Mouse (Mus musculus) spleen, postnatal 36 days (tissue): ENCODE measurements around the gene Matn1.

Source experiments
- DNase-seq, 2 experiments: peaks; one replicate each; pipeline ENCODE4 v3.0.0; 2022; ENCODE audit warnings: low spot score in 2 of 2, mixed read lengths in 1 of 2

The Matn1 gene

DNA sequence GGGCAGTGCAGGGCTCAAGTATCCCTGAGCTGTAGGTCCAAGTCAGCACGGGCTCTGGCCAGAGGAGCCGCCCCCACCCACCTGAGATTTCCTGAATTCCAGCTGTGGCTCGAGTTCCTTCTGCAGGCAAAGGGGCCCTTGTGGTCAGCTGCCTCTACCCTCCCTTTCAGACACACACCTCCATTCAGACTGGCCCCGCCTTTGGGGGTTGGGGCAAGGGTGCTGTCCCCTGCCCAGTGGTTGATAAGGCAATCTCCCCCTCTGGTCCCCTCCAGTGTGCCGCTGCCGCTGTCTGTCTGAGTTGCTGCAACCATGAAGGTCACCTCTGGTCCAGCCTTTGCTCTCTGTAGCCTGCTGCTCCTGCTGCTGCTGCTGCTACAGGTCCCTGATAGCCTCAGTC is at the start of gene Matn1:
Matn1 (plus strand) TSS at position 274 of the 400 bp plus-strand sequence.
- no peak for DNase-seq

DNA sequence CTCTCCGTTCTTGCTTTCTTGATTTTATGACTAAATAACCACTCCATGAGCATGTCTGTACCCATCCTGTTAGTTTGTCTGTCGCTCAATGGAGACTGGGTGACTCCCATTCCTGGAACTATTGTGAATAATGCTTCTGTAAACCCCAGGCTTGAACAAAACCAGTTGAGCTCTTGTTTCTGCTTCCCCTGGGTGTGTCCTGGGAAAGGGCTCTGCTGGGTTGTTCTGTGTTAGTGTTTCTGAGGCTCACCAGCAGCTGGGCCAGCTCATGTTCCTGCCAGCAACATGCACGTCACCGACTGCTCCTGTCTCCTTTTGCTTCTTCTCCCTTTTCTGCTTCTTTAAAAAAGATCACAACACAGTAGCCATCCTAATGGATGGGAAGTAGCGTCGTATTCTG is 48.5 kb upstream of the Matn1 start:
- DNase-seq: no peak

DNA sequence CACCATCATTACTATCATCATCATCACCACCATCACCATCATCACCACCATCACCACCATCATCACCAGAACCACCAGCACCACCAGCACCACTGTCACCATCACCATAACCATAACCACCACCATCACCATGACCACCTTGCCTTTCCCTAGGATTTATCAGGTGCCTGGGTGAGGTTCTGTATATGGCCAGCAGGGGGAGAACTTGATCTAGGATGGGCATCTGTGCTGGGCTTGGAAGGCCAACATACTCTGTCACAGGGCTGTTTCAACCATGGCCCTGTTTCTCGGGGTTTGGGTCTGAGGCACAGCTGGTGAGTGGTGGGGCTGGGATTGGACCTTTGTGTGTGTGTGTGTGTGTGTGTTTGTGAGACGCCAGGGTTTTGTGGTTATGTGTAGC is 47.8 kb upstream of the Matn1 start:
- DNase-seq: peak; percentile 59 to 71

DNA sequence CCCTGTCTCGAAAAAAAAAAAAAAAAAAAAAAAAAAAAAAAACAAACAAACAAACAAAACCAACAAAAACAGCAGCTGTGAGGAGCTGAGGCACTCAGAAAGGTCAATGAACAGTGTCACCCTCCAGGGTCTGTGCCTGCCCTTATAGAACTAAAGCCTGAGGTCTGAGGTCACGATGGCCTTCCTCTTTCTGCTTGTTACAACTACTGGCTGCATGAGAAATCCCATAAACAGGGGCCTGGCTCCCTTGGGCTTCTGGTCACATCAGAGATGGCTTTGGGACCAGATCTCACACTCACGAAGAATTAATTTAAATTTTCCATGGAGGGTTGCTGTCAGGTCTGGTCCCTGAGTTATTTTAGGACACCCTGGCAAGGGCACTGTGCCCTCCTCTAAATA is 44.8 kb upstream of the Matn1 start:
- DNase-seq: peak in 1 of 2 experiments; percentile 44

DNA sequence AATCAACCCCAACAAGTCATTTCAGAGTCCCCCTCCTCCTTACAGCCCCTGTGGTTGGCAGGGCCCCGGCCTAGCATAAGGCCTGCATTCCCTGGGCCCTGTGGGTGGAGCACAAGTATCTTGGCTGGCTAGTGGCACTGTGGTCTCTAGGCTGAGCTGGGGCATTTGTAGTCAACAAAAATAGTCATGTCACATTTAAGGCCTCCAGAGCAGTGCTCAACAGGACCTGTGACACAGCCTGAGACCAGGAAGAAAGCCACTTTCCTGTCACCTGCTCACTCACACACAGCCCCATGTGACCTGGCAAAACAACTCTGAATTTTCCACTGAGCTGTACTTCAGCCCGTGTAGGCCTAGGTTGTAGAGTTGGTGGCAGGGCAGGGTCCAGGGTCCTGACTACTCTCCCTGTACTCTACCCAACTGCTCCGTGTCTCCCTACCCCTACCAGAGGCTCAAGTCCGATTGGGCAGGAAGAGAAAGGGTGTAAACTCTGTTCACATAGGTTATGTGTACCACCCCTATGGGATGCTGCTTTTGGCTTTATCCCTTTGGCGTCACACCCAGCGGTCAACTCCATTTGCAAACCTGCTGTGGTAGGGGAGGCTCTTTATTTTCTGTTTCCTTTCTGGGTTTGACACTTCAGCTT is 44.3 kb upstream of the Matn1 start:
- peak; percentile 63 to 70 for DNase-seq

DNA sequence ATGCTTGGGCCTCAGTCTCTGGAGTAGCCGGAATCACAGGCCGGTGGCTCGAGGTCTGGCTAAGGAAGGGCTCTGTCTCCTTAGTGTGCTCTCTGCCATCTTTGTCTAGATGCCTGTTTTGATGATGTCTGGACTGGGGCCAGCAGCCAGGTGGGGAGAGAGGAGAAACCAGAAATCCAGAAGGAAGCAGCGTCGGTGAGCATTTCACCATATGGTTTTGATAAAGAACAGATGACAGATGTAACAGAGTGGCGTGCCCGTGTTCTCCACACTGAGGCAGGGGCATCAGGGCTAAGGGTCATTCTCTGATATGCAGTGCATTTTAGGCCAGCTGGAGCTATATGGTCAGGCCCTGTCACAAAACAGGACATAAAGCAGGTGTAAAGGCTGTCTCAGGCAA is 43.4 kb upstream of the Matn1 start:
- no peak for DNase-seq

DNA sequence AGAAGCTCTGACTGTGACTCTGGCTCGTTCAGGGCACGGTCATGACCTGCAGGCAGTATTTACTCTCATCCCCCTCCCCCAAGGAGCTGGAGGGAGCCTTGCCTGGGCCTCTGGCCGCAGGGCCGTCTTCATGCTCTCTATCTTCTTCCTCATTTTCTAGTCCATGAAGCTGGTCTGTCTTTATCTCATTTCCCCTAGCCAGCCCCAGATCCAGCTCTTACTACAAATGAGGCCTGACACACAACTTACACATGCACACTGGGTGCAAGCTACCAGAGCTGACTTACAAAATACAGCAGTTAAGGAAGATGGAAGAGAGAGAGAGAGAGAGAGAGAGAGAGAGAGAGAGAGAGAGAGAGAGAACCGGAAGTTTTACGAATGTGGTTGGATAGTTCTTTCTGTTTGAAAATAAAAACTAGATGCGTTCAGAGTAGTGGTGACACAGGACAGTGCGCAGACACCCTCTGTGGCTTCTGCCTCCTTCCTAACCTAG is 41.9 kb upstream of the Matn1 start:
- DNase-seq: peak in 1 of 2 experiments; percentile 54

DNA sequence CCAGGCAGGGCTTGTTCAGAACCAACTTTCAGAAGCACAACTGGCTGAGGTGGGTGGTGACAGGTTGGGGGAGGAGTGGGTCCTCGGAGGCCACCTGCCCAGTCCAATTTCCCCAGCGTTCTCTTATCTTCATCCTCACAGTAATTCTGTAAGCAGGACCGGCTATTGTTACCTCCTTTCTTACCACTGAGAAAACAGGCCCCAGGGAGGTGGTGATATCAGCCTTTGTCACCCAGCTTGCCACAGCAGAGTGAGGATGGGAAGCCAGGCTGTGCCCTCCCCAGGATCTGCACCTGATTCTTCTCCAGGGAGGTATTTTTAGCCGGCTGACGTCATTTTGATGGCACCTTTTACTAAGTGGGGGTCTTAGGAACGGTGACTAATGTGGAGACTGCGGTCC is 39.2 kb upstream of the Matn1 start:
- DNase-seq: no peak

DNA sequence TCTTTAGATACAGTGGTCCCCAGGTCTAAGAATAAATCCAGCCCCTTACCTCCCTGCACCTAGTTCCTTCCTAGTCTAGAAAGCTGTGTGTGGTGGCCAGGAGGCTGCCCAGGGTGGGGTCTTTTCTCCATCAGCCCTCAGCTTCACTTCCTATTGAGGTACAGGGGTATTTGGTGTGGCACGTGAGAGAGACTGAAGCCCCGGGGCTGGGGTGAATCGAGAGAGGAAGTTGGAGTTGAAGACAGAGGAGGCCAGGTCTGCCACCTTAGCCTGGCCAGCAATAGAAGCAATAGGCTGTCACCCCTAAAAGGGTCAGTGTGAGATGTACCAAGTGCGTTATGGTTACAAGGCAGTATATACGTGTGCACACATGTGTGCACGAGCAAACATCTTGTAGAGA is 38.3 kb upstream of the Matn1 start:
- peak in 1 of 2 experiments; percentile 55 for DNase-seq

DNA sequence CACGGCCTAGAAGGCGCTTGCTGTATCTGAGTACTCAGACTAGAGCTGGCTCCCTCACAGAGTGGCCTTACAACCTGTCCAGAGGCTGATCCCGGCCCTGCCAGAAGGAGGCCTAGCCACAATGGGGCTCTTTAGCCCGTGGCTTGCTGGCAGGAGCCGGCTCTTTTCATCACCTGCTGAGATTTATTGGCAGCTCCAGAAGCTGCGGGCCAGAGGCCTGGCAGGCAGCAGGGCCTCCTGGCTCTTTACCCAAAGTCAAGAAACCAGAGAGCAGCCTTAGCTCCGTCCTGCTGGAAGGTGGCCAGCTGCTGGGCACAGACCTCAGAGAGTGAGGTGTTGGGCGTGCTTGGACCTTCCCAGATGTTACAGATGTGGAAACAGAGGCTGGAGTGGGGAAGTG is 37.9 kb upstream of the Matn1 start:
- DNase-seq: no peak

DNA sequence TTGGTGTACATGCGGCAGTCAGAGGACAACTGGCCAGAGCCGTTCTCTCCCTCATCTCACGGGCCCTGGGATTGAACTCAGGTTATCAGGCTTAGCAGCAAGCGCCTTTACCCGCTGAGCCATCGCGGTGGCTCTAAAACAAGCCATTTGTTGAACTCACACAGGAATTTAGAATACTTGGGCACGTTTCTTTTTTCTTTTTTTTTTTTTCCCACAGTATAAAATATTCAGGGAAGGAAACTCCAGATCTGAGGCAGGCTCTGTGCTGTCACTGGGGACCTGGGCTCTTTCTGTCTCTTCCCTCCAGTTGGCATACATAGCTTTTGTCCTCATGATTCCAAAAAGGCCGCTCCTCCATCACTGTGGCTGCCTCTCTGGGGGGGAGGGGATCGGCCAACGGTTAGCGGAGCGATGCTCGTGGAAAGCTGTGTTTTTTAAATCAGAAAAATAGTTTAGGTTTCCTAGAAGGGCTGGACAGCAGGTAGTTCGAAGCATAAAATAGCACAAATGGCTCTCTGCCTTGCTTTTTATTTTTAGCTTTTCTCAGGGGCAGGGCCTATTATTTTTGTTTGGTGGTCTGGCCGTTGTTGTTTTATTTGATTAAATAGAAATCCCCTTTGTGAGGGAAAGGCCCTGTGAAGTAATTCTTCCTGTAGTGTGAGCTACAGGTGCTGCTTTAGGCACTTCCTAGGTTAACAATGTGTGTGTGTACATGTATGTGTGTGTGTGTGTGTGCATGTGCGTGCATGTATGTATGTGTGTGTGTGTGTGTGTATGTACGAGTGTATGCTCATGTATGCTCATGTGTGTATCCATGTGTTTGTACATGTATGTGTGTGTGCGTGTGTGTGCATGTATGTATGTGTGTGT is 36.8 kb upstream of the Matn1 start:
- DNase-seq: no peak

DNA sequence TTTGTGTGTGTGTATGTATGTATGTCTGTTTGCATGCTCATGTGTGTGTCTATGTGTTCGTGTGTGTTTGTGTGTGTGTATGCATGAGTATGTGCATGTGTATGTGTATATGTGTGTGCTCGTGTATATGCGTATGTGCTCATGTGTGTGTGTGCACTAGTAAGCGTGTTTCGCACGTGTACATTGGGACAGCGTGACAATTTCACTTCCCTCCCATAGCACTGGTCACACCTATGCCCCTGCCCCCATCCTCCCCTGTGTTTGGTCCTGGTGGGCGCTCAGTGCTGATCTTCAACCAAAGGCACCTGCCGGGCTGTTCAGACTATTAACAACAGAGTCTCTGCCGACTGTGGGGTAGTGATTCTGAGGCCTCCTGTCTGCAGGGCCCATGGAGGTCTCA is 36.1 kb upstream of the Matn1 start:
- DNase-seq: no peak

DNA sequence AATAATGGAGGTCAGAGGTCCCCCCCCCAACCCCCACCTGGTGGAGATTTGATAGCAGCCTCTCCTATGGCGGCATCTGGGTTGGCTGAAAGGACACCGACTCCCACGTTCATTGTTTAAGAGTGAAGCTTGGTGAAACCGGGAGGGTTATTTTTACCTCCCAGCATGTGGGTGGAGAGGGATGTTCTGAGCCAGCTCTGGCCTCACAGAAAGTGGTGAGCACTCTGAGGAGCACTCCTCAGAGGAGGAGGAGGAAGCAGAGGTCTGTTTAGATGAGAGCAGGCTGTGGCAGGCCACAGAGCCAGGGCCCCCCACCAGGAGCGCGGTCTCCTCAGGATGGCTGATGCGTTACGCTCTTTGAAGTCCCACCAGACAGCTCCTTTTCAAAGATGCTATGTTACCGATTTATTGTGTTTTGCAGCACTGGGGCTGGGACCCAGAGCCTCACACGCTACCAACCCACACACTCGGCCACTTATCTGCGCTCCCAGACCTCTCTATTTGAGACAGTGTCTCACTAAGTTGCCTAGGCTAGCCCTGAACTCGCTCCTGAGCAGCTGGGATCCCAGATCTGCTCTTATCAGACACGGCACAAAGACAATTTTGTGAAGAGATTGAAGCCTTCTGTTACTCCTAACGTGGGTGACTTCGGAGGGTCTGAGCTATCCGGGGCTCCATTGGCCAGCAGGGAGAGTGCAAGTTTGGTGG is 34.9 kb upstream of the Matn1 start:
- DNase-seq: no peak

DNA sequence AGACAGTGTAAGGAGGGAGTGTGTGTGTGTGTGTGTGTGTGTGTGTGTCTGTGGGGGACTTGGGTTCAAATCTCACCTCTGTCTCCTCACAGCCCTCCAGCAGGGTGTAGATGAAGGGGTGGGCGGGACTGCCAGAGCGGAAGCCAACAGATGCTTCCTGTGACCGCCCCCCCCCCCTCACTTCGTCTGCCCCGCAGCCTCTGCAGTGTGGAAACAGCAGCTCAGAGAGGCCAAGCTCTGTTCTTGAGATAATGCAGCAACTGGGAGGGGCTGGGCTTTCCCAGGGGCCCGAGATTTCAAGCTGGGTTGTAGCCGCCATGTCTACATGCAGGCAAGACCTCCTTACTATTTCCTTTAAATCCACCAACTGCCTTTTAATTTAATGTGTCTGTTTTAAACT is 33.5 kb upstream of the Matn1 start:
- DNase-seq: peak; percentile 47 to 56

DNA sequence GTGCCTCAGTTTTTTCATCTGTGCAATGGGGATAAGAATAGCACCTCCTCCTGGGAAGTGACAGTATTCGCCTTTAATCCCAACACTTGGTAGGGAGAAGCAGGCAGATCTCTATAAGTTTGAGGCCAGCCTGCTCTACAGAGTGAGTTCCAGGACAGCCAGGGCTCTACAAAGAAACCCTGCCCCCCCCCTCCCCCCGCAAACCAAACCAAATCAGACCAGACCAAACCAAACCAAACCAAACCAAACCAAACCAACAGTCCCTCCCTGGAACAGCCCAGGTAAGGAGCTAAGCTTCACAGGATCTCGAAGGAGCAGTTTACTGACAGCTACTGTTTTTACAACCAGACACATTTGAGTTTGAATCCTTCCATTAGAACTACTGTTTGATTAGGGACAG is 31.6 kb upstream of the Matn1 start:
- DNase-seq: no peak

DNA sequence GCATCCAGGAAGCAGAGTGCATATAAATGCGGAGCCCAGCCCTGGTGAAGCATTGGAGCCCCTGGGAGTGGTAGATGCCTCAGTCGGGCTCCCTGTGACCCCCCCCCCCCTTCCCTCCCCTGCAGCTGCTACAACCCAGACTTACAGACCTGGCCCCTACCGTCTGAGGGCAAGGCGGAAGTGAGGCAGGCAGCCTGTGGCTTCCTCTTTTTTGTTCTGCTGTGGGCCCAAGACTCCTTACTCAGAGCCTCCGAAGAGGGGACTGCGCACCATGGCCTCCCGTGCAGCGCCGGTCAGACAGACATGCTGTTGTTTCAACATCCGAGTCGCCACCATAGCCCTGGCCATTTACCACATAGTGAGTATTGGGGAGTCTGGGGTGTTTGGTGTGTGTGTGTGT is 31.1 kb upstream of the Matn1 start, which contains the start of gene Laptm5:
Laptm5 (plus strand) TSS at position 49 of the 400 bp plus-strand sequence.
- DNase-seq: peak; percentile 88 to 89

DNA sequence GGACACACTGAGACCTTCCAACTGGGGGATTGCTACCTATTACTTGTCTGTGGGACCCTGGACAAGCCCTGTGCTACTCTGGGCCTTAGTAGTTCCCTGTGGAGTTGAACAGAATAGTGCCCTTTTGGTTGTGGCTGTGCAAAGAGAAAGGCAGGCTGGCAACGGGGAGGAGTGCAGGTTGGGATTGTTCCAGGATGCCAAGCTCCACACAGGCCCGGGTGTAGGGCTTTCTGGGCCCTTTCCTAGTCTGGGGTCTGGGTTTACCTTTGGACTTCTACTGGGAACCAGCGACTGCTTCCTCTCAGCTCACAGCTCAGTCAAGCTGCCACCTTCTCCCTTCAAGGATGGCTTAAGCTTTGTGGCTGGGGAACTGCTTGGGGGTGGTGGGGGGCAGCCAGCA is 30.7 kb upstream of the Matn1 start:
- DNase-seq: no peak

DNA sequence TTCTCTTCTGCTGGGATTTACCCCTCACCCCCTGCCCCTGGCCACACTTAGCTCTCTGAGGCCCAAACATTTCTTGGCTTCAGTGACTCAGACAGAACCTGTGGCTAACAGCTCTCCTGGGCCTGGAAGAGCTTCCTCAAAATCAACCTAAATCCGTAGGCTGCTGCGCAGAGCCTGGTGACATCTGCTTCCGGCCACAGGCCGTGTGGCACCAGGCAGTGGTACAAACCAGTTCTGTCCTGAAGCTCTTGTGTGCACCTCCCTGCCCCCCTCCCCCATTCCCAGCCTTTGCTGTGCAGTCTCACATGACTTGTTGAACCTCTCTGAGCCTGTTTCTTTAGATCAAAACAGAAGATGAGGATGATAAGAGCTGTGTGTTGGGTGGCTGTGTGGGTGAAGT is 30.2 kb upstream of the Matn1 start:
- DNase-seq: peak; percentile 69 to 74

DNA sequence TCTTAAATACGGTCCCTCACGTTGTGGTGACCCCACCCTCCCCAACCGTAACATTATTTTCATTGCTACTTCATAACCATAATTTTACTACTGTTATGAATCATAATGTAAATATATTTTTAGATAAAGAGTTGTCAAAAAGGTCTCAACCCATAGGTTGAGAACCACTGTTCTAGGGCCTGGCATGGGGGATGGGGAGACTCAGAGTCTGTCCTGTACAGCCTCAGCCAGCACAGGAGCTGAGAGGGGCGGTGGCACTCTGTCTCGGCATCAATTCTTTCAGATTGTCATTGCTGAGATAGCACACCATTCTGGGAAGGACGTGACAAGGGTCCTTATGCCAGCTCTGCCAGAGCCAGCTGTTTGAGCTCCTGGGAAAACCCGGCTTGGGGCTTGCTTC is 29.7 kb upstream of the Matn1 start:
- DNase-seq: no peak

DNA sequence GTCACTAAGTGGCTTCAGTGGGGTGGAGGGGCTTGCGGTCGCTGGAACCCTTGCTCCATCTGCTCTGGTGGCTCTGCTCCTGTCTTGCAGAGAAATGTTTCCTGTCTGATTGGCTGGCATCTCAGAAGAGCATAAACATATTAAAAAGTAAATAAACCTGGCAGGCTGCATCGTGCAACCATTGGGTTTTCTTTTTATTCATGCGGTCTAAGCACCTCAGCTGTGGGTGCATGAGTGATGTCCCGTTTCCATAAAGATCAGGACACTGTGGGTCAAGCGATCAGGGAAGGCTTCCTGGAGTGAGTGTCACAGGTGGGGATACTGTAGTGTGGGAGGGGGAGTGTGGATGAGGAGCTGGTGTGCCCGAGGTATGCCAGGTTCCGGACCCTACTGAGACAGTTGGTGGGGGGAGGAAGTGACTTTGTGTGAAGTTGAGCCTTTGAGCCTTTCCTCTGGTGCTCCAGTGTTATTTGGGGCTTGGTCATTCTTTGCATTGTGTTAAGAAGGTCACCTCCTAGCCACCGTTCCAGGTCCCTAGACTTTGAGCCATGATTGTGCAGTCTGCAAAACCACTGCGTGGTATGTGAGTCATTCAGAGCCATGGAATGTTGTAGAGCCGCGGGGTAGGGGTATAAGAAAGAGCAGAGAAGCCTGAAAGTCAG is 29.0 kb upstream of the Matn1 start:
- DNase-seq: no peak

DNA sequence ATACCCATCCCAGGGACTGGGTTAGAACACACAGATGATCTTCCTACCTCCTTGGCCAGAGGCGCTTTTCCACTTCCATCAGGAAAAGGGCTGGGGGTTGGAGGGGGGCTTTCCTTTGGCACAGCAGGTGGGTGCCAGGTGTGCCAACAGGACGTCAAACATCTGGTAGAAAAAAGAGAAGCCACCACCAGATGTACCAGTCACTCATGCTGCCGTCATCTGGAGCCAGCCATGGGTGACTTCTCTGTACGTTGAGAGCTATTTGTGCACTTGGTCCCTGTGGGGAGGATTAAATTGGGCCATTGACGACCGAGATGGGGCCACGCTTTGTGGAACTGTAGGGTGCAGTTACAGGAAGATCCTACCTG is 28.5 kb upstream of the Matn1 start:
- peak; percentile 83 to 86 for DNase-seq

DNA sequence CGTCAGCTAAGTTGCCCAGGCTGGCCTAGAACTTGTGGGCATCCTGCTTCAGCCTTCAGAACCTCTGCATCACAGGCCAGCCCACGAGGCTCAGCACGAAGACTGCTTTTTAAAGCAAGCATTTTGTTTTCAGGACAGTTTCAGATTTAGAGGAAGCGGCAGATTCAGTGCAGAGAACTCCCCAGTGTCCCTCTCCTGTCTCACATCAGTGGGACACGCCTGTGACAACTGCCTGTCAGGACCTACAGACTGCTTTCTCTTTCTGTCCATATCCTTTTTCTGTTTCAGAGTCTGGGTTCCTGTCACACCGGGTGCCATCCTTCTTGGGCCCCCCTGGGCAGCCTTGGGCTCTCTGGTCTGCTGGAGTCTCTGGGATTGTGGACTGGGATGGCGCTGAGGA is 27.5 kb upstream of the Matn1 start:
- no peak for DNase-seq
